Mouse (Mus musculus) neutrophil, adult 83 days (primary cell): ENCODE measurements around the gene Qsox1. TPM values are rescaled to one million over a fixed set of nuclear protein-coding genes. Genes with fewer than 3 reads are reported as not detected.

Experiments used
- total RNA-seq, 2 experiments: library from RNA; stranded (reverse); gene quantifications; one replicate each; pipeline ENCODE4 v1.2.4; 2023

Qsox1 gene
- total RNA-seq = 10 to 100 TPM; 78.6 to 93.1 TPM

GRCm38 (mm10) chr1:155812581-155813499, at the start of gene Qsox1:
TSS of gene Qsox1 (minus strand) at chr1:155812889.

GRCm38 (mm10) chr1:155751484-155752255, 61.0 kb downstream of the Qsox1 start, which contains the start of gene Lhx4:
TSS of gene Lhx4 (minus strand) at chr1:155751684.

Other genes with a start within 250 kb of the Qsox1 start
- gene Lhx4, start 61.2 kb downstream of the Qsox1 start, total RNA-seq = not detected
- 10 to 100 TPM; 69.4 to 72.4 TPM for gene Cep350, start 160.4 kb upstream of the Qsox1 start, total RNA-seq
- gene Tor1aip2, start 222.5 kb upstream of the Qsox1 start, total RNA-seq = 10 to 100 TPM; 52.8 to 59.4 TPM
- 100 to 1,000 TPM; 123 to 151 TPM for gene Tor1aip1, start 223.6 kb upstream of the Qsox1 start, total RNA-seq